Mouse (Mus musculus) spleen, adult 2 months (tissue): Measurements from ENCODE around the gene Prr13.

Experiments used
- CTCF ChIP-seq: fragments of 200-500 bp; IDR thresholded peaks from 2 replicates; pipeline ENCODE4 v1.5.1; 2011; ENCODE audit warnings: mild to moderate bottlenecking, inconsistent platforms; ENCODE audit not compliant: insufficient read depth, insufficient read length, insufficient replicate concordance; ENCODE audit errors: extremely low read depth
- POLR2A ChIP-seq: fragments of 200-500 bp; IDR thresholded peaks from 2 replicates; pipeline ENCODE4 v1.6.1; 2011; ENCODE audit warnings: low read depth, low read length, inconsistent platforms

- TF ChIP-seq CTCF, result no peak
- no peak for TF ChIP-seq POLR2A
These were observed 41.0 kb downstream of the Prr13 start for GRCm38 (mm10) chr15:102499851-102500250.
